Mouse (Mus musculus) kidney, embryonic 15.5 days (tissue): ENCODE results near the gene Zfp260. TPM values are rescaled to one million over a fixed set of nuclear protein-coding genes. Genes with fewer than 3 reads are reported as not detected.
"Not testable (repeated sequence)": the region's sequence is repeated elsewhere in the genome, so short reads cannot be mapped to it uniquely, and the experiment has no call there.

Experiments used
- ATAC-seq: fragments of 200-750 bp; cut with Nextera tagmentation; replicated peaks from 2 replicates; pipeline ENCODE4 v1.8.0; 2017; ENCODE audit warnings: moderate TSS enrichment; ENCODE audit not compliant: low FRiP score
- H3K27ac ChIP-seq: fragments of 300-500 bp; sonication (generic); 2 replicates; pipeline ENCODE4 v1.5.1; 2015; ENCODE audit warnings: mild to moderate bottlenecking, inconsistent platforms
- H3K27me3 ChIP-seq: fragments of 300-500 bp; sonication (generic); 2 replicates; pipeline ENCODE4 v1.6.1; 2015; ENCODE audit warnings: inconsistent platforms
- H3K36me3 ChIP-seq: fragments of 300-500 bp; sonication (generic); 2 replicates; pipeline ENCODE4 v1.6.1; 2015; ENCODE audit warnings: inconsistent platforms
- H3K4me1 ChIP-seq: fragments of 300-500 bp; sonication (generic); 2 replicates; pipeline ENCODE4 v1.6.1; 2015; ENCODE audit warnings: inconsistent platforms
- H3K4me2 ChIP-seq: fragments of 300-500 bp; sonication (generic); 2 replicates; pipeline ENCODE4 v1.6.1; 2015; ENCODE audit warnings: moderate library complexity, mild to moderate bottlenecking, inconsistent platforms
- H3K4me3 ChIP-seq: fragments of 300-500 bp; sonication (generic); replicated peaks from 2 replicates; pipeline ENCODE4 v1.5.1; 2015; ENCODE audit warnings: mild to moderate bottlenecking, inconsistent platforms
- H3K9ac ChIP-seq: fragments of 300-500 bp; sonication (generic); 2 replicates; pipeline ENCODE4 v1.6.1; 2015; ENCODE audit warnings: mild to moderate bottlenecking, inconsistent platforms
- H3K9me3 ChIP-seq: fragments of 300-500 bp; sonication (generic); replicated peaks from 2 replicates; pipeline ENCODE4 v1.6.1; 2016; ENCODE audit warnings: inconsistent platforms
- WGBS: fragments of 180-500 bp; shearing (Covaris S2); methylation state at CpG from one replicate; pipeline ENCODE4 v1.1.7; 2015; ENCODE audit warnings: mixed read lengths; 5-methylcytosine and 5-hydroxymethylcytosine counted together
- polyA plus RNA-seq: library from polyadenylated mRNA; unstranded; fragments of >200 nt; fragmentation: Nextera tagmentation; extraction: Ambion mirVana; gene quantifications from 2 replicates; pipeline ENCODE4 v1.2.1, GENCODE M21; 2015

Gene Zfp260
- polyA plus RNA-seq, 1 experiment from 2014 or later = 109 TPM

GRCm38 (mm10) chr7:30090970-30091585 is 3.5 kb upstream of the Zfp260 start:
- Histone ChIP-seq H3K27ac (peak overlapping the region; percentile 81), H3K9ac (no peak overlapping the region), H3K4me1 (peaks cover 33% of the 10 kb centered on the region), H3K27me3 (no peaks in the 10 kb centered on the region), H3K4me3 (peak overlapping the region; percentile 61), H3K4me2 (peak overlapping the region; percentile 69), H3K9me3 (no peaks in the 10 kb centered on the region), H3K36me3 (peaks cover 10% of the 10 kb centered on the region)
- no peak for ATAC-seq
- 10% methylated on average over 9 of the region's 9 CpGs for WGBS

DNA sequence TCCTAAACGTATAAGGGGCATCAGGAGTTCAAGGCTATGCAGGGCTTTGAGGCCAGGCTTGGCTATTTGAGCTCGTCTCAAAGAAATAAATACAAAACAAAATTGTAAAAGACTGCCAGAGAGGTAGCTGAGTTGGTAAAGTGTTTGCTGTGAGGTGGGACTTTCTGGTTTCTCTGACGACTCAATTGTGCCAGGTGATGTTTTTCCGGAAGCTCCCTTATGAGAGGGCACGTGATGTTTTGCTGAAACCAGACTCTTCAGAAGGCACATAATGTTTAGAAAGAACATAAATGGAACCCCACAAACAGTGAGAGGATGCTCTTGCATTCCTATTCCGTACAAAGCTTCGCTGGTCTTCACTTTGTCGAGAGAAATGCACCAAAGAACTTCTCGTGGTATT is 1.9 kb upstream of the Zfp260 start:
- H3K4me1 ChIP-seq = peaks cover 32% of the 10 kb centered on the region
- H3K9me3 ChIP-seq = no peaks in the 10 kb centered on the region
- H3K4me2 ChIP-seq = no peak overlapping the region
- no peak overlapping the region for H3K4me3 ChIP-seq
- H3K36me3 ChIP-seq = 0 out of 2 replicates have a peak, but pooled peaks cover 2% of the 10 kb centered on the region
- H3K27me3 ChIP-seq = no peaks in the 10 kb centered on the region
- no peak overlapping the region for H3K27ac ChIP-seq
- ATAC-seq = no peak
- 85% methylated on average over 9 of the region's 9 CpGs for WGBS
- no peak overlapping the region for H3K9ac ChIP-seq

DNA sequence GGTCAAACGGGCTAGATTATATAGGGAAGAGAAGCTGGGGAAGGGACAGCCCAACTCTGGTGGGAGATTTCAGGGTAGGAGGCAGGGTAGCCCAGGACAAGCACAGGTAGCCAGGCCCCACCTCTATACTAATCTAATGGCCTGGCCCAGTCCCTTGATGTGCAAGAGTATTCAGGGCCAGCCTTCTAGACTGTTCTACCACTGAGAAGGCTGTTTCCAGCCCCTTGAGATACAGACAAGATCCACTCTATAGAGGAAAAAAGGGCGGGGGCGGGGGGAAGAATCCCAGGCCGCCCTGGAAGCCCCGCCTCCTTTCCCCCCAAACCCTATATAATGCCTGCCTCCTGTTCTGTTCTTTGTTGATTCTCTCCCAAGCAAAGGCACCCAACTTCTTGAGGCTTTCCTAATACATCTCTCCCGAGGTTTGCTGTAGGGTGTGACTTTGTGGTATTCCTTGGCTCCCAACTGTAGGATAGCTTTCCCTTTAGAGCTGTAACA is 610 bp upstream of the Zfp260 start:
- Histone ChIP-seq H3K4me1 (peaks cover 21% of the 10 kb centered on the region), H3K27me3 (no peaks in the 10 kb centered on the region), H3K9ac (peak overlapping the region; percentile 74; the same call in 1 of the 2 replicates), H3K4me3 (peak overlapping the region; percentile 74), H3K9me3 (no peaks in the 10 kb centered on the region), H3K27ac (peak overlapping the region; percentile 98; the same call in 1 of the 2 replicates), H3K36me3 (peaks cover 12% of the 10 kb centered on the region), H3K4me2 (peak overlapping the region; percentile 60)
- ATAC-seq = no peak
- 71% methylated on average over 6 of the region's 6 CpGs for WGBS

- H3K4me3 ChIP-seq = peak overlapping the region; percentile 74
- H3K36me3 ChIP-seq = peaks cover 28% of the 10 kb centered on the region
- H3K4me1 ChIP-seq = peaks cover 15% of the 10 kb centered on the region
- H3K27me3 ChIP-seq = no peaks in the 10 kb centered on the region
- WGBS = 6% methylated on average over 5 of the region's 5 CpGs
- H3K9me3 ChIP-seq = no peaks in the 10 kb centered on the region
- ATAC-seq = no peak
- H3K27ac ChIP-seq = peak overlapping the region; percentile 98
- peak overlapping the region; percentile 60 for H3K4me2 ChIP-seq
- H3K9ac ChIP-seq = peak overlapping the region; percentile 74
Observed at GRCm38 (mm10) chr7:30095551-30096125, 1.1 kb downstream of the Zfp260 start.

DNA sequence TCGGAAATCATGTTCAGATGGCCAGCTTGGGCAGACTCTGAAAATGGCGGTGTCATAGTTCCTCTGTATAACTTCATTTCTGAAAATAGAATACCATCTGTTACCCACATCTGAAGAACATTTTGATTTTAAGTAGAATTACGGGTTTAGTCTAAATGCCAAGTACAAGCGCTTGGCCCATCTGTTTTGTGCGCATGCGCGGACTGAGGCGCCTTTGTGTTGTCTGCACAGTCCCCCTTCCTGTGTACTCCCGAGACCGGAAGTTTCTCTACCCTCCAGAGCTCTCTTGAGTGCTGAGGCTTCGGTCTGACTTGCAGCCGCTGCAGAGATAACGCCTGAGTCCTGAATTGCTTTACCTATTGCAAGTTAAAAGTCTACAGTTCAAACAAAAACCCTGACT is 4.7 kb downstream of the Zfp260 start:
- WGBS = 94% methylated on average over 13 of the region's 13 CpGs
- H3K4me3 ChIP-seq = no peak overlapping the region
- peaks cover 61% of the 10 kb centered on the region for H3K36me3 ChIP-seq
- no peak overlapping the region for H3K27ac ChIP-seq
- no peak overlapping the region for H3K4me2 ChIP-seq
- H3K9ac ChIP-seq = no peak overlapping the region
- peaks cover 18% of the 10 kb centered on the region for H3K9me3 ChIP-seq
- H3K27me3 ChIP-seq = no peaks in the 10 kb centered on the region
- peaks cover 7% of the 10 kb centered on the region for H3K4me1 ChIP-seq
- no peak for ATAC-seq

- peaks cover 7% of the 10 kb centered on the region; the same call in 1 of the 2 replicates for H3K36me3 ChIP-seq
- no peaks in the 10 kb centered on the region for H3K4me1 ChIP-seq
- WGBS = 95% methylated on average over 5 of the region's 5 CpGs
- peaks cover 9% of the 10 kb centered on the region; the same call in 1 of the 2 replicates for H3K9me3 ChIP-seq
- no peak overlapping the region for H3K4me2 ChIP-seq
- H3K27ac ChIP-seq = no peak overlapping the region
- no peak for ATAC-seq
- H3K9ac ChIP-seq = no peak overlapping the region
- H3K27me3 ChIP-seq = no peaks in the 10 kb centered on the region
- no peak overlapping the region for H3K4me3 ChIP-seq
Observed at GRCm38 (mm10) chr7:30116076-30116475, 21.5 kb downstream of the Zfp260 start.

DNA sequence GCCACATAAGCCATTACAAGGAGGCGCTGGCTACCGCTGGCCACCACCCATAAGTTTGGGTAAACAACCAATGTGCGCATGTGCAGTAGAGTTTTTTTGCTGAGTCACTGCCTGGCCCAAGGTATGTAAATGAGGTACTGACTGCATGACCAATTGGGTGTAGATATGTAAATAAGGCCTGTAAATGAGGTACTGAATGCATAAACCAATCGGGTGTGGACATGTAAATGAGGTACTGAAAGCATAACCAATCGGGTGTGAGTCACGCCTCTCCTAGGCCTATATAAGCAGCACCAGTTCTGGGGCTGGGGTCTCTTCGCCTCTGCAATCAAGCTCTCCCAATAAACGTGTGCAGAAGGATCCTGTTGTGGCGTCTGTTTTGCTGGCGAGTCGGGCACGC is 23.4 kb downstream of the Zfp260 start:
- not testable (repeated sequence) for H3K36me3 ChIP-seq

DNA sequence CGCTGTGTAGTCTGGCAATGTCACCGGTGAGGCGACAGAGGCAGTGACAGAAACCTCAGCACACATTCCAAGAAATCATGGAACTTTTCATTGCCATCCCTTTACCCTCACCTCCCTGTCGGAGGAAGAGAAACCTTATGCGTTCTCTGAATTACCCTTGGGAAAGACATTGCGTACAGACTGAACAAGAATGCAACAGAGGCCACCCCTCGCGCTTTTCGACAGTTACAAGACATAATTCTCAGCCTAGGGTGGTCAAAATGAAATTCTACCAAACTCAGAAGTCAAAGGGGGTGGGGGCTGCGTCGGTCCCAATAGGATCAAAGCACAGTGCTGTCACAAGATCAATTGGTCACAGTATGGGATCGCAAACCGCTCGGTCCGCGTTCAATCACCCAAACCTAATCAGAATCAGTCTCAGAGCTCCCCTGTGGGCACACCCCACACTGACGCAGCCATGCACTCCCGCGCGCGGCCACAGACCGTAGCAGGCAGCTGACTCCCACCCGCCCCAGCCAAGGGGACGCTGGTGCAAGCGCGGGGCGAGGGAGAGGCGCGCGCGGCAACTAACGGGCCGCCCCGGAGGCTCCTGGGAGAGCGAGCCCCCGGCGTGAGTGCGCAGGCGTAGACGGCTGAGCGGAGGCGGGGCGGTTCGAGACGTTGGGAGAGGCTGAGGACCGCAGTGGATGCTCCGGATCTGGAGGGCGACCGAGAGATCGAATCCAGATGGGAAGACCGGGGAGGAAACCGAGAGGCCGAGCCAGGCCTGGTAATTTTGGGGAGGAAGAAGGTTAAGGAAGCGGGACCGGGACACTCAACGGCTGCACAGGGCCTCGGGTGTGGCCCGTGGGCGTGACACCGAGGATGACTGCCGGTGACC is 27.0 kb downstream of the Zfp260 start, which contains the start of gene Zfp382:
TSS of gene Zfp382 (plus strand) at position 635 of the 880 bp plus-strand sequence.
- Histone ChIP-seq H3K27me3 (no peaks in the 10 kb centered on the region), H3K9me3 (no peaks in the 10 kb centered on the region)
- under 1% methylated on average over 61 of the region's 61 CpGs for whole genome bisulfite sequencing

More for the DNA sequence above, 23.4 kb downstream of the Zfp260 start:
- not testable (repeated sequence) for ATAC-seq, H3K4me1 ChIP-seq, H3K27me3 ChIP-seq, H3K4me3 ChIP-seq, H3K27ac ChIP-seq, H3K9ac ChIP-seq, H3K4me2 ChIP-seq, H3K9me3 ChIP-seq
- 91% methylated on average over 12 of the region's 12 CpGs for WGBS

DNA sequence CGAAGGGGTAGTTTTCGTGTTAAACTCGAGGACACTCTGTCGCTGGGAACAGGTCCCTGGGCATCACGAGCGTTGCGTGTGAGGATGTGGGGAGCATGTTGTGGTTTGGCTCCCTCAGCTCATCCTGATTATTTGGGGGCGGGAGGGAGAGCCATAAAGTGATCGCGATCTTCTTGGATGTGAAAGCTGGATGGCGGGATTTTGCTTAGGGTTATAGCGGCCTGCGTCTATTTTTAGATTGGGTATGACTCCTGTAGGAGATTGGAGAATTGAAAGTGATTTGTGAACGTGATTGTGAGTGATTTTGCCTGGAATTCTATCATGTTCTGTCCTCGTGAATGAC is 27.6 kb downstream of the Zfp260 start:
- Histone ChIP-seq H3K27ac (peak overlapping the region; percentile 80), H3K36me3 (peaks cover 19% of the 10 kb centered on the region), H3K27me3 (no peaks in the 10 kb centered on the region), H3K4me3 (peak overlapping the region; percentile 79), H3K9me3 (no peaks in the 10 kb centered on the region), H3K4me1 (peaks cover 8% of the 10 kb centered on the region; the same call in 1 of the 2 replicates), H3K9ac (peak overlapping the region; percentile 73), H3K4me2 (peak overlapping the region; percentile 93)
- 7% methylated on average over 15 of the region's 15 CpGs for WGBS
- ATAC-seq = 0 out of 2 replicates have a peak, but pooled peaks have one; percentile 23

More for the DNA sequence above, 27.0 kb downstream of the Zfp260 start, which contains the start of gene Zfp382:
- peak; percentile 95 for ATAC-seq
- H3K36me3 ChIP-seq = peaks cover 13% of the 10 kb centered on the region
- H3K4me2 ChIP-seq = peak within 1 kb of the TSS; percentile 93
- peak within 1 kb of the TSS; percentile 80 for H3K27ac ChIP-seq
- H3K4me1 ChIP-seq = peaks cover 8% of the 10 kb centered on the region; the same call in 1 of the 2 replicates
- H3K9ac ChIP-seq = peak within 1 kb of the TSS; percentile 73
- H3K4me3 ChIP-seq = peak within 1 kb of the TSS; percentile 79

GRCm38 (mm10) chr7:30129900-30130299 is 35.3 kb downstream of the Zfp260 start:
- Histone ChIP-seq H3K9me3 (no peaks in the 10 kb centered on the region; the same call in 1 of the 2 replicates), H3K27ac (no peak overlapping the region), H3K36me3 (peaks cover 90% of the 10 kb centered on the region), H3K4me1 (no peaks in the 10 kb centered on the region), H3K4me3 (no peak overlapping the region), H3K9ac (no peak overlapping the region), H3K27me3 (no peaks in the 10 kb centered on the region), H3K4me2 (no peak overlapping the region)
- ATAC-seq = no peak
- WGBS = 96% methylated on average over 8 of the region's 8 CpGs

- H3K9me3 ChIP-seq = no peaks in the 10 kb centered on the region; the same call in 1 of the 2 replicates
- no peak for ATAC-seq
- no peaks in the 10 kb centered on the region for H3K27me3 ChIP-seq
- H3K9ac ChIP-seq = no peak overlapping the region
- 88% methylated on average over 4 of the region's 4 CpGs for WGBS
- no peaks in the 10 kb centered on the region for H3K4me1 ChIP-seq
- no peak overlapping the region for H3K4me3 ChIP-seq
- H3K36me3 ChIP-seq = peaks cover 92% of the 10 kb centered on the region
- no peak overlapping the region for H3K27ac ChIP-seq
- no peak overlapping the region for H3K4me2 ChIP-seq
Observed at GRCm38 (mm10) chr7:30132396-30132795, 37.8 kb downstream of the Zfp260 start.
